Mouse (Mus musculus): Measurements from ENCODE around the gene Smyd1. TPM values are rescaled to one million over a fixed set of nuclear protein-coding genes. Genes with fewer than 3 reads are reported as not detected.
"Not testable (repeated sequence)": the region's sequence is repeated elsewhere in the genome, so short reads cannot be mapped to it uniquely, and the experiment has no call there.

Smyd1 gene
- total RNA-seq, 2 experiments from 2014 or later, result 0.47 to 0.86 TPM

DNA sequence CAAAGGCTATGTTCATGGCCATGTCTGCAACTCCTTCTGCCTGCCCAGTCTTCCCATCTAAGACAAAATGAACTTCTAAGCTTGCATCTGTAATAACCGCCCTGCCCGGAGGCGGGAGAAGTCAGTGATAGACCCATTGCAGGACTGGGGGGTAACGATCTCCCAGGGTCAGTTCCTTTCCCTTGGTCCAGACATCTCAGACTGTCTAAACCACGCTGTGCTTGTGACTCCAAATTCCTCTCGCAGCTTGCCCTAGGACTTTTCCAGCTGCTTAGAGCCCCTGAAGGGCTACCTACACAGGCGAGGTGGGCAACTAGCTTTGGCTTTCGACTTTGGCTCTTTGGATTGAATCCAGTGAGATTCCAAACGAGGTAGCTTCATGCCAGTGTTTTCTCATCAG, 2.8 kb upstream of the Smyd1 start:
- DNase-seq, result no peak

DNA sequence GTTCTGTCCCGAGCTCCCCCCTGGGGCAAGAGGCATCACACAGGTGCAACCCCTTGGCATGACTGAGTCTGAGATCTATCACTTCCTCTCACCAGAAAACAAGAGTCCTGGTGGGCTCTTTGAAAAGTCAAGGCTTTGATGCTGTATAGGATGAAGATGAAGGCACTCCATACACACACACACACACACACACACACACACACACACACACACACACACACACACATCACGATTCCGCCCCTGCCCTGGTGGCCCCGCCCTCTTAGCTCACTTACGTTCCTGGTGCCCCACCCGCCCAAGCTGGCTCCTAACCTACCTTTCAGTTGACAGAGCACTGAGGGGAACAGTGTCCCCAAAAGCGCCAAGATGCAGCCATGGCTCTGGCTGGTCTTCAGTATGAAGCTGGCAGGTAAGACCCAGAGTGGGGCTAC, 473 bp upstream of the Smyd1 start, which contains the start of gene Cd8b1:
TSS of gene Cd8b1 (plus strand) at position 298 of the 431 bp plus-strand sequence.
- DNase-seq, result no peak

DNA sequence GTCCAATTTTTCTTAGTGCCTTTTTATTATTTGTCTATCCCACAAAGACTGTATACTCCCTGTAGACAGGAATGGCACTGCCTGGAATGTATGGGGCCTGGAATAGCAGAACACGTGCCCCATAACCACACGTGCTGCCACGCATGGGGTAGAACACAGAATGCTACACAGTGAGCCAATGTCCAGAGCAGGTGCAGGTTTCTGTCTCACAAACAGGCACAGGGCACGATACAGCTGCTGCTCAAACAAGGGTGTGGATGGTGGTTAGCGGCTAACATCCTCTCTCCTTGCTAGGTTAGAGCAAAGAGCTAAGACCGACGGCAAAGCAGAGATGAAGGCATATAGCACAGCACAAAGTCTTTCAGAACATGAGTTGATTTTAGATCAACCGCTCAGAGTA, 14.5 kb downstream of the Smyd1 start:
- DNase-seq, result no peak

- DNase-seq, result no peak
These were observed 19.8 kb downstream of the Smyd1 start for GRCm38 (mm10) chr6:71302097-71302731.

DNA sequence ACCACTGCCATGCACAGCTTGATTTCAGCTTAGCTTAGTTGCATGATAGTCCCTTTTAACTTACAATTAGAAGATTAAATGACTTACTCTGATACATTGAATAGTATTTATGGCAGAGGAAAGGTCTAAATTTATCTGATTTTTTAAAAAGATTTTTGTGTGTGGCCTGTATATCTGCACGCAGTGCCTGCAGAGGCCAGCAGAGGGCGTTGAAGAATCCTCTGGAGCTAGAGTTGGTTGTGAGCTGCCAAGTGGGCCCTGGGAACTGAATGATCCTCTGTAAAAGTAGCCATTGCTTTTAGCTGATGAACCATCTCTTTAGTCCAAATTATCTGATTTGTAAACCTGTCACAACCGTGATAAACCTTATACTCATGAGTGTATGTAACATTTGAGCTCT, 23.3 kb downstream of the Smyd1 start:
- no peak for DNase-seq

- DNase-seq, result no peak
These were observed 24.0 kb downstream of the Smyd1 start for GRCm38 (mm10) chr6:71298051-71298450.

- DNase-seq, result no peak
These were observed 26.7 kb downstream of the Smyd1 start for GRCm38 (mm10) chr6:71295303-71295702.

GRCm38 (mm10) chr6:71293509-71293908, 28.5 kb downstream of the Smyd1 start:
- no peak for DNase-seq

DNA sequence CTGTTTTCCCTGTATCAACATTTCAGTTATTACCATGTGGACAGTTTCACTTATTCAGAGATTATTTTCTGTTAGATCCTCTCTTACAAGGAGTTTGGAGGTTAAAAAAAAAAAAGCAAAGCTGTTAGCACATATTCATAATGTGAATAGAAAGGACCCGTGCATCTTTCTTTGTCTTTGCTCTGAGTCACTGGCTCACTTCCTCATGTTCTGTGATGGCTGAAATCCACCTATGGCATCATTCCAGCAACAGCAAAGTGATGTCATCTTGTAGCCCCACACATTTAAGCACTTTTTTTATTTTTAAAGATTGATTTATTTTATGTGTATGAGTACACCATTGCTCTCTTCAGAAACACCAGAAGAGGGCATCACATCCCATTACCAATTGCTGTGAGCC, 42.6 kb downstream of the Smyd1 start:
- DNase-seq, result no peak

DNA sequence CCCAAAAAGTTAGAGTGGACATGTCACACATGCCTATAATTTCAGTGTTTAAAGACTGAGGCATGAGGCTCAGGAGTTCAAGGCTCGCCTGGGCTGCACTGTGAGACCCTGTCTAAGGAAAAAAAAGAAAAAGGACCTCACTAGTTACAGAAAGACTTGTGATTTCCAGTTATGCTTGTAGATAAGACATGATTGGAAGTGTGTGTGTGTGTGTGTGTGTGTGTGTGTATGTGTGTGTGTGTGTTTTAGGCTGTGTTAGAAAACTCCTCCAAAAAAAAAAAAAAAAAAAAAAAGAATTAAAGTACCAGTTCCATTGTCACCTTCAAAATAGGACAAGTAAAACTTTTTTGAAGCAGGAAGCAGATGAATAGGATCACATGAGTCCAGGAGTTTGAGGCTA, 47.4 kb downstream of the Smyd1 start:
- DNase-seq, result no peak

DNA sequence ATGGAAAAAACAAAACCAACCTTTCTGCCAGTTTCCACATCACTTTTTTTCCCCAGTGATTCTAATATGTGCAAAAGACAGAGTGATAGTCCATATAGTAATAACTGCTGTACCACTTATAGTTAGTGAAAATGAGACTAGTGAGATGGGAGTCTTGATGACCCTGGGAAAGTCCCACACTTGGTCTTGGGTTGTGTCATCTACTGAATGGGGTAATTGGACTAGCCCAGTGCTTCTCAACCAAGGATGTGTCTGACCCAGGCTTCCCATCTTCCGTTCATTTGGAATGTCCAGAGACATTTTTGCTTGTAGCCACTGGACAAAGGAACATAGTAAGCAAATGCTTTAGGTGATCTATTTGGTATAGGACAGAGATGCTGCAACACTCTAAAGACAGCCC, 48.3 kb downstream of the Smyd1 start:
- no peak for DNase-seq

GRCm38 (mm10) chr6:71272316-71272741, 49.7 kb downstream of the Smyd1 start:
- DNase-seq, result no peak

DNA sequence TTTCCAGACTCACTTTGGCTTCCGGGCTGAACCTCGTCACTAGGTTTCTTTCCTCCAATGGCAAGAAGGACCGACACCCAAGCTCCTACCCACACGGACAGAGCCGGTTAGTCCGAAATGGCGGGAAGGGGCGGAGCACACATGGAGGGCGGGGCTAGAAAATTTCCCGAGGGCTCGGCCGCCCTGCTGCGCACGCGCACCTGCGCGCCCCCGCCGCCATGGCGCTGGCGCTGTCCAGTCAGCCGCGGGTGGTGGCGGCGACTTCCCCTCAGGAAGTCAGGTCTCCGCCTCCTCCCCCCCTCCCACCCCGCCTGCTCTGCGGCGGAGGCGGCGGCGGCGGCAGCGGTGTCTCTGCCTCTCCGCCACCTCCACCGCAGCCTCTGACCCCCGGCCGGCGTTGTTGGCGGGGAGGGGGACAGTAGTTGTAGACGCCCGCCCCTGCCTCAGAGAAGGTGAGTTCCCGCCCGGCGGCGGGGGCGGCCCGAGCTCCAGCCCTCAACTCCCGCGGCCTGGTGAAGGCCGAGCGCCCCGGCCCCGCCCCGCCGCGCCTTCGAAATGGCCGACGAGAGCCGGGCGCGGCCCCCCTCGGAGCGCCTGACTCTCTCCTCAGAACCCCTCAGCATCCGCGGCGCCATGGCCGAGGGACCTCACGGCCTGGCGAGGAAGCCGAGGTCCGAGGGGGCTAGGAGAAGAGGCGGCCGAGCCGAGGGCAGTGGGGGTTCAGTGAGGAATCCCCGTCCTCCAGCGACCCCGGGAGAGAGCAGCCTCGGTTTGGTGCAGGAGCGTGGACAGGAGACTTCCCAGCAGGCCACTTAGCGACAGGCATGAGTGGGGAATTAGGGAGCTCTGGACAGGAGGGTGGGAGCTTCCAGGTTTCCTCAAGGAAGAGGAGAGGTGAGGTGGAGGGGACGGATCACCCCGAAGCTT, 50.4 kb downstream of the Smyd1 start, which contains the start of gene Krcc1:
TSS of gene Krcc1 (plus strand) at position 289 of the 927 bp plus-strand sequence.
- DNase-seq, result peak; percentile 96

DNA sequence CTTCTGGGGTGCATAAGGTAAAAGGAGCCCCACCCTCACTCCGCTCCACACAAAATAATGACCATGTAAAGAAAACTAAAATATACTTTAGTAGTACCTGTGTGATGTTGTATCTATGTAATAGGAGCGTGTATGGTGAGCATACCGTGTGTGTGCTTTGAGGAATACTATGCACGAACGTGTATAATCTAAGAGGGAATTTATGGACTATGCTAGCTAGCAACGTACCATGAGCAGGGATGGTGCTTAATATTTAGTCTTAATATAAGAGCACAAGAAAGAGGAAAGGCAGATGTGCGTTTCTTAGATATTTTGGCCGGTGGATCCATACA, 51.0 kb downstream of the Smyd1 start:
- DNase-seq, result no peak

- DNase-seq, result peak; percentile 3 to 13
These were observed 51.6 kb downstream of the Smyd1 start for GRCm38 (mm10) chr6:71270301-71271056.

GRCm38 (mm10) chr6:71269686-71270050, 52.4 kb downstream of the Smyd1 start:
- DNase-seq, result not testable (repeated sequence)

GRCm38 (mm10) chr6:71268929-71269685, 52.9 kb downstream of the Smyd1 start:
- DNase-seq, result no peak

GRCm38 (mm10) chr6:71267603-71268002, 54.4 kb downstream of the Smyd1 start:
- not testable (repeated sequence) for DNase-seq

DNA sequence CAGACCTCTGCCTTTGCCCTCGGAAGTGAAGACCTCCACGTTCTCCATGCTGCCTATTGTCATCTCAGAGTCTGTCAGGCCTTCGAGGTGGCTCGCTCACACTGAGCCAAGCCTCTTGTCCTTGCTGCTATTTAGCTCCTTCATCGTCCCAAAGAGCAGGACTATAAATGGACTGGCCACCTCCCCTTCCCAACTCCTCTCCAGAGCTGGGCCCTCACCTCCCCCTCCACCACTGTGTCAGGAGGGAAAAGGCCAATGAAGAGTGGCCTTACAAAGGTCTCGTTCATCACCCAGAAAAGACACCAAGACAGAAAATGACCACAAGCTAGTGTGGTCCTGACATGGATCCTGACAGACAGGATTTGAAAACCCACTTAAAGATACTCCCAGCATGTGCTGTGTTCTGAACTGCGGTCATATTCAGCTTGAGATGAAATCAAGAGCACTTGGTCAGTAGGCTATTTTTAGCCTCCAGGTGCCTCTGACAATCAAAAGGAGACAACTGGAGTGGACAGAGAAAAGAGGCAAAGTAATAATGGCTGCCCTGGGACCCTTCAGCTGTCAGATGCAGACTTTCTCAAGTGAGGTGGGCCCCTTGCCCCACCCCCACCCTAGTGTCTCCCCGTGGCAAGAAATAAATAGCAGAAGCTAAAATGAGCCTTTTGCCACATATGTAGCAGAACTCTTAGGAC, 59.7 kb downstream of the Smyd1 start:
- no peak for DNase-seq

DNA sequence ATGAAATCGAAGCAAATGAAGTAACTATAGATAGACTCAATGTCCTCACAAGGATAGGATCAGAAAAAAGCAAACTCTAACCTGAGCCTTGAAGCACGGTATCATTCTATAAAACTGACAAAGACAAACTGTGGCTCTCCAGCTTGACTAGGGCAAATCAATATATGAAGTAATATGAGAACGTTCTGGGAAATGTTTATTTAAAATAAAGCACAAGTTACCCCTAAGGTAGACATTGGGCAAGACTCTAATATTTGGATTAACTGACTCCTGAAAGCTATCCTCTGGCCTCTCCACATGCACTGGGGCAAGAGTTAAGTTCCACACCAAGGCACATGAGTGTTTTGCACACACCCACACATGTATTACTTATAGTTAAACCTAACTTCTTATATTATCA, 61.0 kb downstream of the Smyd1 start:
- no peak for DNase-seq

- DNase-seq, result no peak
These were observed 61.9 kb downstream of the Smyd1 start for GRCm38 (mm10) chr6:71260051-71260640.

Measured in layer of hippocampus, postnatal 36 days (tissue).